Mouse (Mus musculus): ENCODE data around the gene Pogz. TPM values are rescaled to one million over a fixed set of nuclear protein-coding genes. Genes with fewer than 3 reads are reported as not detected.

Pogz gene
- polyA plus RNA-seq, 1 experiment from 2014 or later, result 4.8 TPM

- no peaks in the 10 kb centered on the region for H3K9me3 ChIP-seq (ENCODE audit: control insufficient read depth)
- H3K27me3 ChIP-seq (replicated peaks; ENCODE audit: control insufficient read depth, insufficient read depth, low read length), result no peaks in the 10 kb centered on the region
- H3K4me2 ChIP-seq (replicated peaks; ENCODE audit: low read depth), result no peak overlapping the region
- H3K4me1 ChIP-seq (replicated peaks; ENCODE audit: control insufficient read depth, insufficient read depth, low read length), result no peaks in the 10 kb centered on the region
- no peaks in the 10 kb centered on the region for H3K36me3 ChIP-seq (ENCODE audit: control insufficient read depth, insufficient read depth)
- H3K4me3 ChIP-seq (ENCODE audit: low read depth, low read length), result no peak overlapping the region
- H3K9ac ChIP-seq (ENCODE audit: low read depth, low read length), result no peak overlapping the region
- 63% methylated on average over 4 of the region's 4 CpGs for WGBS
- H3K27ac ChIP-seq (ENCODE audit: low read depth, low read length), result no peak overlapping the region
- ATAC-seq, result no peak
- no peak for TF ChIP-seq CTCF (IDR thresholded peaks at IDR 0.05; ENCODE audit: low read depth)
Observed at GRCm38 (mm10) chr3:94814063-94814462, 23.3 kb upstream of the Pogz start.

GRCm38 (mm10) chr3:94814663-94815062 is 22.7 kb upstream of the Pogz start:
- no peaks in the 10 kb centered on the region for H3K36me3 ChIP-seq (ENCODE audit: control insufficient read depth, insufficient read depth)
- no peak for TF ChIP-seq CTCF (IDR thresholded peaks at IDR 0.05; ENCODE audit: low read depth)
- no peaks in the 10 kb centered on the region for H3K9me3 ChIP-seq (ENCODE audit: control insufficient read depth)
- H3K9ac ChIP-seq (ENCODE audit: low read depth, low read length), result no peak overlapping the region
- 84% methylated on average over 4 of the region's 4 CpGs for WGBS
- H3K4me1 ChIP-seq (replicated peaks; ENCODE audit: control insufficient read depth, insufficient read depth, low read length), result no peaks in the 10 kb centered on the region
- H3K4me2 ChIP-seq (replicated peaks; ENCODE audit: low read depth), result no peak overlapping the region
- no peak for ATAC-seq
- no peaks in the 10 kb centered on the region for H3K27me3 ChIP-seq (replicated peaks; ENCODE audit: control insufficient read depth, insufficient read depth, low read length)
- no peak overlapping the region for H3K27ac ChIP-seq (ENCODE audit: low read depth, low read length)
- no peak overlapping the region for H3K4me3 ChIP-seq (ENCODE audit: low read depth, low read length)

GRCm38 (mm10) chr3:94815603-94816002 is 21.8 kb upstream of the Pogz start:
- Histone ChIP-seq H3K27me3 (replicated peaks; ENCODE audit: control insufficient read depth, insufficient read depth, low read length) (no peaks in the 10 kb centered on the region), H3K36me3 (ENCODE audit: control insufficient read depth, insufficient read depth) (no peaks in the 10 kb centered on the region), H3K9me3 (ENCODE audit: control insufficient read depth) (no peaks in the 10 kb centered on the region), H3K27ac (ENCODE audit: low read depth, low read length) (no peak overlapping the region), H3K4me1 (replicated peaks; ENCODE audit: control insufficient read depth, insufficient read depth, low read length) (no peaks in the 10 kb centered on the region), H3K4me2 (replicated peaks; ENCODE audit: low read depth) (no peak overlapping the region), H3K9ac (ENCODE audit: low read depth, low read length) (no peak overlapping the region), H3K4me3 (ENCODE audit: low read depth, low read length) (no peak overlapping the region)
- ATAC-seq, result no peak
- 0 out of 2 replicates have a peak, but pooled peaks have one; percentile 31 for TF ChIP-seq CTCF (IDR thresholded peaks at IDR 0.05; ENCODE audit: low read depth)

- no peak overlapping the region for H3K4me3 ChIP-seq (ENCODE audit: low read depth, low read length)
- no peak overlapping the region for H3K9ac ChIP-seq (ENCODE audit: low read depth, low read length)
- TF ChIP-seq CTCF (IDR thresholded peaks at IDR 0.05; ENCODE audit: low read depth), result no peak
- WGBS, result 76% methylated on average over 2 of the region's 2 CpGs
- H3K4me2 ChIP-seq (replicated peaks; ENCODE audit: low read depth), result no peak overlapping the region
- no peaks in the 10 kb centered on the region for H3K9me3 ChIP-seq (ENCODE audit: control insufficient read depth)
- H3K27ac ChIP-seq (ENCODE audit: low read depth, low read length), result no peak overlapping the region
- no peak for ATAC-seq
- no peaks in the 10 kb centered on the region for H3K27me3 ChIP-seq (replicated peaks; ENCODE audit: control insufficient read depth, insufficient read depth, low read length)
- H3K36me3 ChIP-seq (ENCODE audit: control insufficient read depth, insufficient read depth), result no peaks in the 10 kb centered on the region
- no peaks in the 10 kb centered on the region for H3K4me1 ChIP-seq (replicated peaks; ENCODE audit: control insufficient read depth, insufficient read depth, low read length)
Observed at GRCm38 (mm10) chr3:94817731-94818130, 19.6 kb upstream of the Pogz start.

GRCm38 (mm10) chr3:94819452-94820425 is 17.6 kb upstream of the Pogz start:
- H3K4me3 ChIP-seq (ENCODE audit: low read depth, low read length), result no peak overlapping the region
- no peak overlapping the region for H3K27ac ChIP-seq (ENCODE audit: low read depth, low read length)
- no peak for TF ChIP-seq CTCF (IDR thresholded peaks at IDR 0.05; ENCODE audit: low read depth)
- no peaks in the 10 kb centered on the region for H3K36me3 ChIP-seq (ENCODE audit: control insufficient read depth, insufficient read depth)
- ATAC-seq, result no peak
- no peaks in the 10 kb centered on the region for H3K27me3 ChIP-seq (replicated peaks; ENCODE audit: control insufficient read depth, insufficient read depth, low read length)
- H3K4me2 ChIP-seq (replicated peaks; ENCODE audit: low read depth), result no peak overlapping the region
- H3K9me3 ChIP-seq (ENCODE audit: control insufficient read depth), result no peaks in the 10 kb centered on the region
- H3K9ac ChIP-seq (ENCODE audit: low read depth, low read length), result no peak overlapping the region
- 75% methylated on average over 23 of the region's 24 CpGs for WGBS
- H3K4me1 ChIP-seq (replicated peaks; ENCODE audit: control insufficient read depth, insufficient read depth, low read length), result no peaks in the 10 kb centered on the region

- TF ChIP-seq CTCF (IDR thresholded peaks at IDR 0.05; ENCODE audit: low read depth), result peak; percentile 24; the same call in 1 of the 2 replicates
- peak overlapping the region; percentile 22; the same call in 1 of the 2 replicates for H3K27ac ChIP-seq (ENCODE audit: low read depth, low read length)
- WGBS, result 3% methylated on average over 31 of the region's 31 CpGs
- H3K9ac ChIP-seq (ENCODE audit: low read depth, low read length), result peak overlapping the region; percentile 78
- no peaks in the 10 kb centered on the region for H3K4me1 ChIP-seq (replicated peaks; ENCODE audit: control insufficient read depth, insufficient read depth, low read length)
- no peaks in the 10 kb centered on the region for H3K36me3 ChIP-seq (ENCODE audit: control insufficient read depth, insufficient read depth)
- ATAC-seq, result peak; percentile 38; the same call in 1 of the 2 replicates
- peak overlapping the region; percentile 87 for H3K4me2 ChIP-seq (replicated peaks; ENCODE audit: low read depth)
- H3K9me3 ChIP-seq (ENCODE audit: control insufficient read depth), result no peaks in the 10 kb centered on the region
- no peaks in the 10 kb centered on the region for H3K27me3 ChIP-seq (replicated peaks; ENCODE audit: control insufficient read depth, insufficient read depth, low read length)
- H3K4me3 ChIP-seq (ENCODE audit: low read depth, low read length), result peak overlapping the region; percentile 58
Observed at GRCm38 (mm10) chr3:94821008-94821638, 16.2 kb upstream of the Pogz start.

Measured in intestine, postnatal 0 days (tissue).